Mouse (Mus musculus) myocyte (in vitro differentiated cells): Measurements from ENCODE around the gene Gstt1.

Experiments
- CEBPB ChIP-seq: IDR thresholded peaks from 2 replicates; pipeline ENCODE4 v1.6.1; 2011; ENCODE audit warnings: mild to moderate bottlenecking, moderate library complexity; ENCODE audit not compliant: poor library complexity, insufficient read depth, severe bottlenecking
- E2F4 ChIP-seq: IDR thresholded peaks from one replicate; pipeline ENCODE4 v1.6.1; 2011; ENCODE audit warnings: mild to moderate bottlenecking, control low read depth, moderate library complexity; ENCODE audit not compliant: insufficient read depth
- MAX ChIP-seq: IDR thresholded peaks from one replicate; pipeline ENCODE4 v1.6.1; 2011; ENCODE audit warnings: low read depth, mild to moderate bottlenecking, control low read depth
- MYOG ChIP-seq, 3 experiments: IDR thresholded peaks; one replicate each; pipeline ENCODE4 v1.6.1; 2011; ENCODE audit warnings: control low read depth in 2 of 3, low read depth in 2 of 3, mild to moderate bottlenecking in 2 of 3; ENCODE audit not compliant: insufficient read length in 2 of 3, control insufficient read depth in 1 of 3, insufficient read depth in 1 of 3
- POLR2A ChIP-seq: IDR thresholded peaks from one replicate; pipeline ENCODE4 v1.6.1; 2011; ENCODE audit warnings: low read depth, mild to moderate bottlenecking, control low read depth, moderate library complexity; ENCODE audit not compliant: insufficient read length
- POLR2AphosphoS2 ChIP-seq: IDR thresholded peaks from one replicate; pipeline ENCODE4 v1.6.1; 2011; ENCODE audit warnings: low read depth, control low read depth; ENCODE audit not compliant: insufficient read length
- SRF ChIP-seq: IDR thresholded peaks from one replicate; pipeline ENCODE4 v1.6.1; 2011; ENCODE audit warnings: low read depth; ENCODE audit not compliant: control insufficient read depth, insufficient read length
- TCF12 ChIP-seq: IDR thresholded peaks from one replicate; pipeline ENCODE4 v1.6.1; 2011; ENCODE audit warnings: mild to moderate bottlenecking, control low read depth; ENCODE audit not compliant: poor library complexity, insufficient read depth, severe bottlenecking
- USF1 ChIP-seq: IDR thresholded peaks from one replicate; pipeline ENCODE4 v1.6.1; 2011; ENCODE audit warnings: low read depth, mild to moderate bottlenecking, control low read depth, moderate library complexity

- TF ChIP-seq MYOG (IDR thresholded peaks at IDR 0.05; ENCODE audit: control insufficient read depth in 1 of 3, insufficient read depth in 1 of 3, insufficient read length in 2 of 3, low read depth in 2 of 3): no peak
- no peak for TF ChIP-seq POLR2A
- TF ChIP-seq POLR2AphosphoS2: no peak
- TF ChIP-seq CEBPB: no peak
- TF ChIP-seq SRF: no peak
- TF ChIP-seq E2F4: no peak
- no peak for TF ChIP-seq TCF12
- TF ChIP-seq MAX: no peak
- TF ChIP-seq USF1: no peak
Observed at GRCm38 (mm10) chr10:75762413-75762812, 36.0 kb downstream of the Gstt1 start.
